Mouse (Mus musculus): Measurements from ENCODE around the gene Cpped1.

Cpped1 gene

GRCm38 (mm10) chr16:11833474-11833873 lies 75.8 kb downstream of the Cpped1 start:
- no peak for DNase-seq

GRCm38 (mm10) chr16:11828816-11829215 lies 80.4 kb downstream of the Cpped1 start:
- no peak for DNase-seq

GRCm38 (mm10) chr16:11824833-11825232 lies 84.4 kb downstream of the Cpped1 start:
- DNase-seq: no peak

GRCm38 (mm10) chr16:11824385-11824784 lies 84.9 kb downstream of the Cpped1 start:
- no peak for DNase-seq

GRCm38 (mm10) chr16:11820791-11821190 lies 88.5 kb downstream of the Cpped1 start:
- no peak for DNase-seq

GRCm38 (mm10) chr16:11814935-11815650 lies 94.2 kb downstream of the Cpped1 start:
- peak; percentile 11 for DNase-seq

GRCm38 (mm10) chr16:11812119-11812518 lies 97.1 kb downstream of the Cpped1 start:
- no peak for DNase-seq

GRCm38 (mm10) chr16:11809615-11810014 lies 99.6 kb downstream of the Cpped1 start:
- DNase-seq: no peak

- no peak for DNase-seq
Measured at GRCm38 (mm10) chr16:11801960-11802539, 107.2 kb downstream of the Cpped1 start.

- no peak for DNase-seq
Measured at GRCm38 (mm10) chr16:11795758-11796460, 113.3 kb downstream of the Cpped1 start.

- no peak for DNase-seq
Measured at GRCm38 (mm10) chr16:11794628-11795027, 114.6 kb downstream of the Cpped1 start.

GRCm38 (mm10) chr16:11793391-11793790 lies 115.9 kb downstream of the Cpped1 start:
- DNase-seq: no peak

GRCm38 (mm10) chr16:11790476-11790875 lies 118.8 kb downstream of the Cpped1 start:
- no peak for DNase-seq

- no peak for DNase-seq
Measured at GRCm38 (mm10) chr16:11785806-11786205, 123.4 kb downstream of the Cpped1 start.

- DNase-seq: no peak
Measured at GRCm38 (mm10) chr16:11784354-11784753, 124.9 kb downstream of the Cpped1 start.

GRCm38 (mm10) chr16:11783337-11783736 lies 125.9 kb downstream of the Cpped1 start:
- no peak for DNase-seq

- DNase-seq: no peak
Measured at GRCm38 (mm10) chr16:11782082-11782481, 127.2 kb downstream of the Cpped1 start.

- DNase-seq: no peak
Measured at GRCm38 (mm10) chr16:11778715-11779460, 130.4 kb downstream of the Cpped1 start.

- DNase-seq: no peak
Measured at GRCm38 (mm10) chr16:11778191-11778590, 131.1 kb downstream of the Cpped1 start.

GRCm38 (mm10) chr16:11776528-11776927 lies 132.7 kb downstream of the Cpped1 start:
- DNase-seq: no peak

GRCm38 (mm10) chr16:11774321-11774720 lies 134.9 kb downstream of the Cpped1 start:
- no peak for DNase-seq

GRCm38 (mm10) chr16:11772318-11772717 lies 136.9 kb downstream of the Cpped1 start:
- no peak for DNase-seq

- DNase-seq: no peak
Measured at GRCm38 (mm10) chr16:11757951-11758350, 151.3 kb downstream of the Cpped1 start.

Measured in kidney, adult 18-20 months (tissue).